Mouse (Mus musculus): ENCODE measurements around the gene Ano6.

DNA sequence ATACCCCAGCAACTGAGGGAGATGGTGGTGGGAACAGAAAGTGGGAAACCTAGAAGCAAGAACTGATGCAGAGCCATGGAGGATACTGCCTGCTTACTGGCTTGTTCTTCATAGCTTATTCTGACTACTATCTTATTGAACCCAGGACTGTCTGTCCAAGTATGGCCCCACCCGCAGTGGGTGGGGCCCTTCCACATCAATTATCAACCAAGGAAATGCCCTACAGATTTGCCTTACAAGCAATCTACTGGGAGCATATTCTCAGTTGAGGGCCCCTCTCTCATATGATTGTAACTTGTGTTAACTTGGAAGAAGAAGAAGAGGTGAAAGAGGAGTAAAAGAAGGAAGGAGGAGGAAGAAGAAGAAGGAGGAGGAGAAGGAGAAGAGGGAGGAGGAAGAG lies 117.3 kb downstream of the Ano6 start:
- TF ChIP-seq CTCF (IDR thresholded peaks at IDR 0.05; ENCODE audit: borderline replicate concordance, control insufficient read depth, extremely low read depth, insufficient read depth, low read length, poor library complexity): no peak
- no peak for TF ChIP-seq POLR2A (IDR thresholded peaks at IDR 0.05; ENCODE audit: control insufficient read depth, extremely low read depth, insufficient read depth, low read length, poor library complexity)

All from thymus, adult 2 months (tissue).